Mouse (Mus musculus) liver, embryonic 13.5 days (tissue): ENCODE results near the gene Rbms3. TPM values are rescaled to one million over a fixed set of nuclear protein-coding genes. Genes with fewer than 3 reads are reported as not detected.

Source experiments
- ATAC-seq: fragments of 200-750 bp; cut with Nextera tagmentation; 2 replicates; pipeline ENCODE4 v1.8.0; 2017; ENCODE audit warnings: low read depth, mild to moderate bottlenecking, moderate number of reproducible peaks, moderate library complexity
- DNase-seq: peaks from one replicate; pipeline ENCODE4 v3.0.0; 2022
- H3K27ac ChIP-seq: fragments of 300-500 bp; sonication (generic); 2 replicates; pipeline ENCODE4 v1.5.1; 2015; ENCODE audit warnings: moderate library complexity, mild to moderate bottlenecking, inconsistent platforms
- H3K27me3 ChIP-seq: fragments of 300-500 bp; sonication (generic); 2 replicates; pipeline ENCODE4 v1.6.1; 2015; ENCODE audit warnings: mild to moderate bottlenecking, inconsistent platforms
- H3K36me3 ChIP-seq: fragments of 300-500 bp; sonication (generic); 2 replicates; pipeline ENCODE4 v1.6.1; 2015; ENCODE audit warnings: mild to moderate bottlenecking, inconsistent platforms
- H3K4me1 ChIP-seq: fragments of 300-500 bp; sonication (generic); replicated peaks from 2 replicates; pipeline ENCODE4 v1.6.1; 2015; ENCODE audit warnings: inconsistent platforms
- H3K4me2 ChIP-seq: fragments of 300-500 bp; sonication (generic); 2 replicates; pipeline ENCODE4 v1.6.1; 2015; ENCODE audit warnings: inconsistent platforms, mild to moderate bottlenecking, moderate library complexity
- H3K4me3 ChIP-seq: fragments of 300-500 bp; sonication (generic); replicated peaks from 2 replicates; pipeline ENCODE4 v1.5.1; 2015; ENCODE audit warnings: mild to moderate bottlenecking, inconsistent platforms
- H3K9ac ChIP-seq: fragments of 300-500 bp; sonication (generic); 2 replicates; pipeline ENCODE4 v1.6.1; 2015; ENCODE audit warnings: mild to moderate bottlenecking, inconsistent platforms
- H3K9me3 ChIP-seq: fragments of 300-500 bp; sonication (generic); replicated peaks from 2 replicates; pipeline ENCODE4 v1.6.1; 2016; ENCODE audit warnings: inconsistent platforms
- WGBS: fragments of 180-500 bp; shearing (Covaris S2); methylation state at CpG from one replicate; pipeline ENCODE4 v1.1.7; 2015; ENCODE audit not compliant: insufficient replicate concordance; 5-methylcytosine and 5-hydroxymethylcytosine counted together
- polyA plus RNA-seq: library from polyadenylated mRNA; unstranded; fragments of >200 nt; fragmentation: Nextera tagmentation; extraction: Ambion mirVana; gene quantifications from 2 replicates; pipeline ENCODE4 v1.2.1, GENCODE M21; 2015

The Rbms3 gene
- polyA plus RNA-seq, 1 experiment from 2014 or later, result 5.1 TPM

DNA sequence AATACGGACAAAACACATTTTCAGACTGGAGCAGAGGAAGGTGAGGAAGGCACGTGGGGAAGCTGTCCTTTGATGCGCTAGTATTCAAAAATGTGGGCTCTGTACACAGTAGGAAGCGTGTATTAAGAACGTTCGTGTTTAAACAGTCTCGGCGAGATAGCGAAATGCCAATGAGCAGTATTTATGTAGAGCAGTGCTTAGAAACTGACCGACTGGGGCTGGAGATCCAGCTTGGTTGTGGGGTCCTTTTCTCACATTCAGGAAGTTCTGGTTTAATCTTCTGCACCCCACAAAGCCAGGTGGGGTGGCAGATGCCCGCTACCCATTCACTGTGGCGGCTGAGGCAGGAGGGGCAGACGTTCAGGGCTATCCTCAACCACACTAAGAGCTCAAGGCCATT lies 153.0 kb downstream of the Rbms3 start:
- 65% methylated on average over 13 of the region's 13 CpGs for WGBS
- no peaks in the 10 kb centered on the region for H3K27me3 ChIP-seq
- no peak for ATAC-seq

DNA sequence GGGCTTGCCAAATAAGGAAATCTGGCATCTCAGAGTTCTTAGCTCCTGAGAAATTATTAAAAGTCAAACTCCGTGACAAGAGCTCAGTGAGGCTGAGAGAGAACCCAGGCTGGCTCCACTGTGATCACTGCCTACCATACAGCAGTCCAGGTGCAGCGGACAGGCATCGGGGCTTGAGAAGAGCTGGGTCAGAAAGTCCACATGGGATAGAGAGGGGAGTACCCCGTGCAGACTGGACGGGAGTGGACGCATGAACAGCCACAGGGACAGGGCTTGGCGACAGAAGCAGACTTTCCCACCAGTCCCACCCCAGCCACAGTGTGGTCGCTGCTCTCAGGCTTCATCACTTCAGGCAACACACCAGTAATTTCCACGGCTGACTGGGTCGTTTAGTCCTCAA lies 176.9 kb downstream of the Rbms3 start:
- DNase-seq (no peak), ATAC-seq (no peak)
- Histone ChIP-seq H3K27me3 (no peaks in the 10 kb centered on the region), H3K9ac (no peak overlapping the region), H3K4me1 (no peaks in the 10 kb centered on the region), H3K36me3 (no peaks in the 10 kb centered on the region), H3K9me3 (no peaks in the 10 kb centered on the region), H3K27ac (no peak overlapping the region), H3K4me2 (no peak overlapping the region), H3K4me3 (no peak overlapping the region)
- WGBS, result 59% methylated on average over 10 of the region's 10 CpGs

More for the DNA sequence above, 153.0 kb downstream of the Rbms3 start:
- Histone ChIP-seq H3K9ac (no peak overlapping the region), H3K4me3 (no peak overlapping the region), H3K4me1 (no peaks in the 10 kb centered on the region), H3K27ac (no peak overlapping the region), H3K36me3 (no peaks in the 10 kb centered on the region), H3K9me3 (no peaks in the 10 kb centered on the region), H3K4me2 (no peak overlapping the region)
- DNase-seq, result no peak

DNA sequence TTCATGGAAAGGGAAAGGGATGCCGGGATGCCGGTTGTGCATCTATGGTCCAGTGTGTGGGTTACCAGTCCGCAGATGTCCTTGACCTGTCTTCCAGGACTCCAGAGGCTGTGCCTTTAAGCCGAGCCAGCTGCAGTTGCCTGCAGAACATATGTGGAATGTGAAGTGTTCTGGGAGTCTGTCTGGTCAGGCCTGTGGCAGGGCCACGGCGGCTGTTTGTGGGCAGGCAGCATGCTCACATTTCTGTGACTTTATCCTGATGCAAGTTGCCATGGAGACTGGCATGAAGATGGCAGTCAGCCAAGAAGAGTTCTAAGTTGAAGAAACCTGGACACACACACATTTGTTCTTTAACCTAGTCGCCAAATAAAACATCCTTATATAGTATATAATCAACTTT lies 187.1 kb downstream of the Rbms3 start:
- no peak overlapping the region for H3K4me3 ChIP-seq
- no peak overlapping the region for H3K9ac ChIP-seq
- H3K36me3 ChIP-seq, result no peaks in the 10 kb centered on the region
- no peaks in the 10 kb centered on the region for H3K4me1 ChIP-seq
- DNase-seq (no peak), ATAC-seq (no peak)
- H3K27ac ChIP-seq, result no peak overlapping the region
- H3K4me2 ChIP-seq, result no peak overlapping the region
- WGBS, result 65% methylated on average over 7 of the region's 7 CpGs
- H3K9me3 ChIP-seq, result no peaks in the 10 kb centered on the region
- H3K27me3 ChIP-seq, result no peaks in the 10 kb centered on the region

DNA sequence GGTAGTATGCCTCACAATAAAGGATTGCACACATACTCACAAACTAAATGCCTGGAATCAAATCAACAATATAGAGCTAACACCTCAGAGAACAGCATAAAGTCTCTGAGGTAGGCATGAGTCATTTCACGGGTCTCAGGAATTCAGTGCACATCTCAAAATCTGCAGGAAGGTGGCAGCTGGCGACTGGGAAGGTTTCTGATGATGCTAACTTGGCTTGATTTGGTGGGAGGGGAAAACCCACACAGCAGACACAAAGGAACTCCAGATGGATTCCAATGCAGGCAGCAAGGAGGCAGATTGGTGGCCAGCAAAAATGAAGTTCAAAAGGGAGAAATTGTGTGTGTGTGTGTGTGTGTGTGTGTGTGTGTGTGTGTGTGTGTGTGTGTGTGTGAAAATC lies 193.9 kb downstream of the Rbms3 start:
- H3K9me3 ChIP-seq, result 0 out of 2 replicates have a peak, but pooled peaks cover 5% of the 10 kb centered on the region
- H3K27me3 ChIP-seq, result no peaks in the 10 kb centered on the region
- no peaks in the 10 kb centered on the region for H3K36me3 ChIP-seq
- ATAC-seq, result no peak
- H3K4me1 ChIP-seq, result no peaks in the 10 kb centered on the region
- no peak overlapping the region for H3K4me3 ChIP-seq
- H3K9ac ChIP-seq, result no peak overlapping the region
- H3K27ac ChIP-seq, result no peak overlapping the region
- no peak for DNase-seq
- no peak overlapping the region for H3K4me2 ChIP-seq
- 54% methylated on average over 2 of the region's 2 CpGs for WGBS

DNA sequence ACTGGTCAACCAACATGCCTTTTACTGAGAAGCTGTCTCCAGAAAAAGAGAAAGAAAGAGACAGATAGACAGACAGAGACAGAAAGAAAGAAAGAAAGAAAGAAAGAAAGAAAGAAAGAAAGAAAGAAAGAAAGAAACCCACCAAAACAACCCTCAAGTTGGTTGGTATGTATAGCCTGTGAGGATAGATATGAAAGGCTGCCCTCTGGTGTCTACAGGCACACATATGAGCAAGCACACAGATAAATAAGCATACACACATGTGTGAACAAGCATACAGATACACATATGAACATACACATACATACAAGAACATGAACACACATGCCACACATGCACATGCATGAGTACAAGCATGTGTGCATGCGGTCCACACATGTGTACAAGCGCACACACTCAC lies 199.0 kb downstream of the Rbms3 start:
- DNase-seq (no peak), ATAC-seq (no peak)
- Histone ChIP-seq H3K4me3 (no peak overlapping the region), H3K27ac (no peak overlapping the region), H3K36me3 (no peaks in the 10 kb centered on the region), H3K9me3 (0 out of 2 replicates have a peak, but pooled peaks cover 4% of the 10 kb centered on the region), H3K27me3 (no peaks in the 10 kb centered on the region), H3K4me1 (no peaks in the 10 kb centered on the region), H3K9ac (no peak overlapping the region), H3K4me2 (no peak overlapping the region)
- 63% methylated on average over 2 of the region's 2 CpGs for WGBS

DNA sequence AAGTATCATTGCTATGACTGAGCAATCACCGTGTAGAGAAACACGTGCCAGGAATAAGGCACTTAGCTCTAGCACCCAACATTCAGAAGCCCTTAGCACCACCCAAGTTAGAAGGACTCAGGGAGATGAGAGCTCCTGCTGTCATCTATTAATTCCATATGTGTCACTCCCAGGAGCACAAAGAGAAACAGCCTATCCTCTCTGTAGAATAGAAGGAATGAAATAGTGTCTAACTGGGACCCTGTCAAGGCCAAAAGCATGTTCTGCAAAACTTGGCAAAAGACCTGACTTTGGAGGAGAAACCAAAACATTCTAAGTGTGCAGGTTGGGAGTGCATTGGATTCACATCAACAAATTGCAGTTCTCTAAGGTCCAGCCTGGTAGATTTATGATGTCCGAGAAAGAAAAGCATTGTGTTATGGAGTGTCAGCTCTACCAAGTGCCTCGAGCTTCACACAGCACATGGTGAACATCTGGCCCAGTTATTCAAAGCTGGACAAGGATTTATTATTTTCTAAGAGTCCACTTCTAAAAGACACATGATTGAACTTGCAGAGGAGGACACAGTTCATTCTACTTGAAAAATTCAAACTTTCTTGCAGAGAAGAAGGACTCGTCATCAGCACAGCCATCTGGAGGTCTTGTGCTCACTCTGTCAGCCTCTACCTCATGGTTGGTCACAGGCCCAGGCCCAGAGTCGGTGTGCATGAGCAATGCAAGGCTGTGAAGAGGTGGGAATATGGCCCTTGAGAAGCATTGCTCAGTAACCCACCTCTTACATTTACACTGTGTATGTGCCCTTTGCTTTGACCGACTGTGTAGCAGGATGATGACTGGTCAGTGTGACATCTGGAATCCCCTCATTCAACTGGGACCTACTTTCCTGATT lies 200.3 kb downstream of the Rbms3 start:
- no peak overlapping the region for H3K4me2 ChIP-seq
- no peaks in the 10 kb centered on the region for H3K36me3 ChIP-seq
- 68% methylated on average over 7 of the region's 7 CpGs for WGBS
- no peak overlapping the region for H3K9ac ChIP-seq
- H3K27me3 ChIP-seq, result no peaks in the 10 kb centered on the region
- ATAC-seq (no peak), DNase-seq (no peak)
- no peak overlapping the region for H3K27ac ChIP-seq
- H3K9me3 ChIP-seq, result no peaks in the 10 kb centered on the region
- no peaks in the 10 kb centered on the region for H3K4me1 ChIP-seq
- H3K4me3 ChIP-seq, result no peak overlapping the region

DNA sequence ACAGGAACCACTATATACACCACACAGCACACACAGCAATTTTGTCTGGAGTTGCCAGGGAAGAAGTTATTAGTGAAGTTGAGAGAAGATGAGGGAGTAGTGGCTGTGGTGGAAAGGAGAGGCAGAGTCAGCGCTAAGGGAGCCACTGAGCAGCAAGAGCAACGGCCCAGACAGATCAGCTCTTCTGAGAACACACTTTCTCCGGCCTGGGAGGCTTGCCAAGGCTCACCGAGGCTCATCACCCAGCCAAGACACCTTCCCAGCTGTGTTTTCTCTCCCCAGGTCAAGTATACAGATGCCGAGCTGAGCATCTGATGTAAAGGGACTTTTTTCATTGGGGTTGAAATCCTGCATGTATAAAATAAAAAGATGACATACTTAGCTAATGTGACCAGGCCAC lies 206.5 kb downstream of the Rbms3 start:
- DNase-seq (no peak), ATAC-seq (no peak)
- Histone ChIP-seq H3K4me1 (no peaks in the 10 kb centered on the region), H3K9me3 (no peaks in the 10 kb centered on the region), H3K4me3 (no peak overlapping the region), H3K36me3 (no peaks in the 10 kb centered on the region), H3K9ac (no peak overlapping the region), H3K27ac (no peak overlapping the region), H3K4me2 (no peak overlapping the region), H3K27me3 (no peaks in the 10 kb centered on the region)
- 61% methylated on average over 5 of the region's 5 CpGs for WGBS

DNA sequence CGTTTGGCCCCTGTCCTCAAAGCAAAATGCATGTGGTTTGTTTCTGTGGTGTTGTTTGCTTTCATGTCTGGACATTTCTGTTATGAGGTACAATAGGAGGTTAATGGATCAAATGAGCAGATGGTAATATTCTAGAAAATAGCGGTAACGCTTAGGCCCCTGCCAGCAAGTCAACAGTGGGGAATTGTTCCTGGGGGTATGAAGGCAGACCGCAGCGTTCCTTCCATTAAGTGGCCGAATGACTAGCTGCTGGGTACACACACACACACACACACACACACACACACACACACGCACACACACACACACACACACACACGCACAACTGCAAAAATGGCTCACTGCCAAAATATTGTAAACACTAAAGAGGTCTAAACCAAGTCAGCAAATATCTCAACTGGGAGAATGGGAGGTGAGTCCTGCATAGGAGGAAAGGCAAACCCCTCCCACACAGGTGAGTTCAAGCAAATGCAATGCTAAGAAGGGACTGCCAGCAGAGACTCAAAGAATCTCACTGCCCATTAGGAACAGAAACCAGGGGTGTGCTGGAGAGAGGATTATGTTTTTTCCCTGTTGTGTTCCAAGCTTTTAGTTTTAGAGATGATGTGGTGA lies 209.7 kb downstream of the Rbms3 start:
- Histone ChIP-seq H3K27me3 (no peaks in the 10 kb centered on the region), H3K4me1 (no peaks in the 10 kb centered on the region), H3K4me3 (no peak overlapping the region), H3K9ac (no peak overlapping the region), H3K36me3 (no peaks in the 10 kb centered on the region), H3K27ac (no peak overlapping the region), H3K9me3 (no peaks in the 10 kb centered on the region), H3K4me2 (no peak overlapping the region)
- ATAC-seq (no peak), DNase-seq (no peak)
- WGBS, result 72% methylated on average over 8 of the region's 8 CpGs

DNA sequence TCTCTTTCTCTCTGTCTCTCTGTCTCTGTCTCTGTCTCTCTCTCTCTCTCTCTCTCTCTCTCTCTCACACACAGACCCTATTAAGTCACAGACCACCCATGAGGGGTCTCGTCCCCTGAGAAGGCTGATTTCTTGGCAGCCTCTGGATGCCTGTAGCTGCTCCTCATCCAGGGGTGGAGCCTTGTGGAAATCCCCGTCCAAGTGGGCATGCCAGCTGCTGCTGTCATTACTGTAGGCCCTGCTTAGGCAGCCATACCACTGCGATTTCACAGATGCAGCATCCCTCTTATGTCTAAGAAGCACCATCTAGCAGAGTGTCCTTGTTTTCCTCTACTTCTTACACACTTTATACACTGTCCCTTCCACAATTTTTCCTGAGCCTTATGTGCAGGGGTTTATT lies 216.5 kb downstream of the Rbms3 start:
- Histone ChIP-seq H3K36me3 (no peaks in the 10 kb centered on the region), H3K4me1 (no peaks in the 10 kb centered on the region), H3K9ac (no peak overlapping the region), H3K27ac (no peak overlapping the region), H3K27me3 (no peaks in the 10 kb centered on the region), H3K4me3 (no peak overlapping the region), H3K9me3 (no peaks in the 10 kb centered on the region), H3K4me2 (no peak overlapping the region)
- no peak for ATAC-seq
- 56% methylated on average over 3 of the region's 3 CpGs for WGBS
- DNase-seq, result no peak

DNA sequence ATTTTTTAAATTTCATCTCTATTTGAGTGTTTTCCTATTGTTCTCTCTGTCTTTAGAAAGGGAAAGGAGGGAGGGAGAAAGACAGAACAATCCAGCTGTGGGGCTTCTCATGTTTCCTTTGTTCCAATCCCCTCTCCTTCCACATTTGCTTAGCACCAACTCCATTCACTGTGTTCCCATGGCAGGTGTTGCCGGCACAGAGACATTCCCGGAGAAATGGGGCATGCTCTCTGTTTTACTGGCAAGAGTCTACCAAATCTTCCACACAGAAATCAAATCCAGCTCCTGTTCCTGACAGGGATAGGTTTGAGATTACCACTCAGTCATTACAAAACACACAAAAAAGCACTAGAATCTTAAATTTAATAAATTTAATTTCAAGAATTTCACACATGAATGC lies 217.1 kb downstream of the Rbms3 start:
- Histone ChIP-seq H3K27me3 (no peaks in the 10 kb centered on the region), H3K36me3 (no peaks in the 10 kb centered on the region), H3K4me2 (no peak overlapping the region), H3K9ac (no peak overlapping the region), H3K4me1 (no peaks in the 10 kb centered on the region), H3K27ac (no peak overlapping the region), H3K4me3 (no peak overlapping the region), H3K9me3 (no peaks in the 10 kb centered on the region)
- no peak for ATAC-seq
- DNase-seq, result no peak
- WGBS, result 68% methylated on average over 2 of the region's 2 CpGs

DNA sequence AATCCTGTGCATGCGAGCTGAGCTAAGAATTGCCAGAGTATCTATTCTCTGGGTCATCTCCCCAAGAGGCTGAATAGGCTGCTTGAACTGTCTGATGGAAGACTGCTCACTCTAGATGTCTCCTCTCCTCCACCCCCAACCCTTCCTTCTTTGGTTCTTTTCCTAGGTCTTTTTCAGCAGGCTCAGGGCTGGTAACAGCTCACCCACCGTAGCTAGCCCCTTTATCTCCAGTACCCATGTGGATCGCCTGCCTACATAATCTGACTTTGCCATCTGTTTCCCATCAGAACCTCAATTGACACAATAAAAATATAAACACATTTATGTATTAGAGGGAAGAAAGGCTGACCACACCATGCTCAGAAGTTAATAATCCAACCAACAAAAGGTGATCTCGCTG lies 225.1 kb downstream of the Rbms3 start:
- no peak overlapping the region for H3K4me2 ChIP-seq
- no peak for DNase-seq
- ATAC-seq, result peak; percentile 64; the same call in 1 of the 2 replicates
- peaks cover 17% of the 10 kb centered on the region for H3K4me1 ChIP-seq
- no peaks in the 10 kb centered on the region for H3K36me3 ChIP-seq
- 37% methylated on average over 4 of the region's 4 CpGs for WGBS
- no peak overlapping the region for H3K4me3 ChIP-seq
- H3K9me3 ChIP-seq, result no peaks in the 10 kb centered on the region
- H3K9ac ChIP-seq, result no peak overlapping the region
- H3K27me3 ChIP-seq, result no peaks in the 10 kb centered on the region
- H3K27ac ChIP-seq, result no peak overlapping the region

DNA sequence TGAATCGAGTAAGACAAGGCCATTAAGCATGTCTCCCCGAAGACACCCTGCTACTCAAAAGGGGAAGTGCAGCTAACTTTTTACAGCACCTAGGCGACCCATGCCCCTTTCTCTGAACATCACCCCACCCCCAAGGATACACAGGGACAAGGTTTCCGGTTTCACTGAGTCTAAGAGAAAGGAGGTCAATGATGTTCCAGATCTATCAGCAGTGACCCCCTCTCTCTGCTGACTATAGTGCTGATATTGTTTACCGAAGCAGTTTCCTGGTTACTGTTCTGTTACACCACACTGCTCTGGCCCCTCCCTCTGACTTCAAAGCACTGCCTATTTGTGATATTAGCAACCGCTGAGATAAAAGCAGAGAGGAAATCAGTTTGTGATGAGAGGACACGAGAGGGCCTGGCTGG lies 229.4 kb downstream of the Rbms3 start:
- Histone ChIP-seq H3K27me3 (no peaks in the 10 kb centered on the region), H3K9ac (no peak overlapping the region), H3K36me3 (no peaks in the 10 kb centered on the region), H3K4me3 (no peak overlapping the region), H3K4me1 (peaks cover 17% of the 10 kb centered on the region), H3K9me3 (no peaks in the 10 kb centered on the region), H3K27ac (no peak overlapping the region), H3K4me2 (no peak overlapping the region)
- no peak for DNase-seq
- peak; percentile 78 for ATAC-seq
- WGBS, result 4% methylated on average over 7 of the region's 7 CpGs
